Mouse (Mus musculus): ENCODE measurements at regions not wholly inside any gene's neighbourhood (a gene's known extent, or its start where the extent isn't known, plus 50 kb on each side); places are given as distances from the start of the nearest gene placed in this dataset.
A peak's percentile ranks its signal among the peaks of the same experiment; 100 is the strongest.

DNA sequence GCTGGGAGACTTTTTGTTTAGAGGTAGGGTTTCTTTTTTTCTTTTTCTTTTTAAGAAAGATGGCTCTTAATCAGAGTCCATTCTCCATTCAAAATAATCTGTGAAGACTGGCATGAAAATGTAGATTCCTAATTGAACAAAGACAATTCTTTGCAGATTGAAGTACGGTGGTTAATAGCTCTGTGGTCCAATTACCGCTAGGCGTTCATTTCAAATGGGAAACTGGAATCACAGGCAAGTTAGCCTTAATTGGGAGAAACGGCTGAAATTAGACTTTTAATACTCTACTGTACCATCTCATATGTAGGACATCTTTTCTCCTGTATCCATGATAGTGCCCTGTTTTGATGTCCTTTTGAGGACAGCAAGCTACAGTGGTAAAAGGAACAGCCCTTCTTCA, 61.2 kb downstream of the Ascl1 start:
- DNase-seq (ENCODE audit: low read depth, low spot score), result no peak

- no peak for DNase-seq (ENCODE audit: low read depth, low spot score)
Observed at GRCm38 (mm10) chr10:87419940-87420385, 73.5 kb downstream of the Ascl1 start.

GRCm38 (mm10) chr10:87419245-87419939, 74.1 kb downstream of the Ascl1 start:
- DNase-seq (ENCODE audit: low read depth, low spot score), result no peak

- no peak for DNase-seq (ENCODE audit: low read depth, low spot score)
Observed at GRCm38 (mm10) chr10:87394296-87394921, 99.1 kb downstream of the Ascl1 start.

- DNase-seq (ENCODE audit: low read depth, low spot score), result no peak
Observed at GRCm38 (mm10) chr10:87389148-87389547, 104.3 kb downstream of the Ascl1 start.

DNA sequence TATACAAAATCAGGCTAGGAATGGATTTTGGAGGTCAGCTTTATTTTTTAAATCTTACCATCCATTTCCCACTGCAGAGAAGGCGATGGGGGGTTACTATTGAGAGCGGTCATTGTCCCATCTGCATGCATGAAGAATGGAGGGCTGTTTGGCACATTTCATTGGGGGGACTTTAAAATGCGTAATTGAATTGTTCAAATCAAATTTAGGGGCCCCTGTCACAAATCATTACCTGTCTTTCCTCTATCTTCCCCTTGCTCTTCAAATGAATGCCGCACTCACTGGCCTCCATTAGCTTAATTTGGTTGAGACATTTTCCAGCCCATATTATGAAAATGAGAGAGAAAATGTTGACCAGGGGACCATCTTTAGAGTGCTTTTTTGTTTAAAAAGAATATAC, 108.2 kb downstream of the Ascl1 start:
- no peak for DNase-seq (ENCODE audit: low read depth, low spot score)

DNA sequence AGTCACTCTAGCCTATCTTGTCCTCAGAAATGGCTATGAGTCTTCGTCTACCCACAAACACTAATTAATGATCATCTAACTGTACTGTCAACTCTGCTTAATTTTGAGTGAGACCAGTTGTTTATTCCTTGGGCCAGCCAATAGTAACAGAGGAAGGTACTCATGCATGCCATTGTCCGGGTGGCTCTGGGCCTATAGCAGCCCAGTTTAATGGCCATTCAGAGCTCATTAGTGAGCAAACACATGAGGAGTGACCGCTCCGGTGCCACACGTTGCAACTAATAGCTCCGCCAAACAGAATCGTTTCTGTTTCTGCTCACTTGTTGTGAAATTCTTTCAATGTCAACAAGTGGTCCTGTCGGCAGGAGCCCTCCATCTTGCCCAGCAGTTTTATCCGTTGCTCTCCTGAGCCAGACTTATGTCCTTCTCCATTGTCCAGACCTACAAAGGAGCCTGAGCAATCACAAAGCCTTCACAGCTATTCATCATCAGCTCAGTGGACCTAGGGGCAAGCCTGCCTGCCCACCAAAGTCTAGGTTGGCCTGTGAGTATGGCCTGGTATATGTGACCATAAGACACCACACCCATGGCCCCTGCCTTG, 108.8 kb downstream of the Ascl1 start:
- DNase-seq (ENCODE audit: low read depth, low spot score), result peak; percentile 13

GRCm38 (mm10) chr10:87351400-87352172, 141.9 kb downstream of the Ascl1 start:
- no peak for DNase-seq (ENCODE audit: low read depth, low spot score)

- DNase-seq (ENCODE audit: low read depth, low spot score), result no peak
Observed at GRCm38 (mm10) chr10:87351079-87351399, 142.4 kb downstream of the Ascl1 start.

GRCm38 (mm10) chr10:87335176-87335575, 158.3 kb downstream of the Ascl1 start:
- DNase-seq (ENCODE audit: low read depth, low spot score), result no peak

DNA sequence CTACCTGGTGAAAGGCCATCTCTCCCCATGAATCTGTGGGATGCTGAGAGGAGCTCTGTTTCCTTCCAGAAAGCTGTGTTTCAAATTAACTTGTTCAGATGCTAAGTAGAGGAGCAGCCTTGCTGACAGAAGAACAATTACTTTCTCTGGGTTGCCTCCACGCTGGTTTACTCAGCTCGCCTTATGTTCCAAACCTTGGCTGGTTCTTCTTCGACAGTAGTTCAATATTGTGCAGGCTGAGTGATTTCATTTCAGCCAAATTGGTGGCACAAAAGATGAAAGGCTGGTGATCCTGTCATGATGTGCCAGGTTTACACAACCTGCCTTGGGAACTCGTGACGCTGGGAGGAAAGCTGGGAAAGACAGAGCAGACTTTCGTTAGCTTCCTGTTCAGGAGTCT, 160.1 kb downstream of the Ascl1 start:
- no peak for DNase-seq (ENCODE audit: low read depth, low spot score)

GRCm38 (mm10) chr10:87329471-87329870, 164.0 kb downstream of the Ascl1 start:
- no peak for DNase-seq (ENCODE audit: low read depth, low spot score)

- no peak for DNase-seq (ENCODE audit: low read depth, low spot score)
Observed at GRCm38 (mm10) chr10:87325769-87326168, 167.7 kb downstream of the Ascl1 start.

DNA sequence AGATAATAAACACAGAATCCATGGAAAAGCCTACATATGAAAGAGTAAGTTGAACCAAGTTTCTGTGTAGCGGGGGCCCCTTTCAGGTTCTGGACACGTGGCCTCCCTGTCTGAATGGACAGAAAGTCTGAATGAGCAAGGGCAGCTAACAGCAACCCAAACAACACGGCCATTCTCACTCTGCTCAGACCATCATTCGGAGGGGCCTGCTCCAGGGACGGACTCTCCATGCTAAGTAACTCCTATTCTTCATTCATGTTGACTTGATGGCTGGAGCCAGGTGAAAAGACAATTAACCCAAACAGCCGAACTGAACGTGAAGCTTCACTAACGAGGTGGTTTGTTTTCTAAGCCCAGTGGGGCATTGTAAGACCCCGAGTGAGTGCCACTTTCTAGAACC, 168.3 kb downstream of the Ascl1 start:
- DNase-seq (ENCODE audit: low read depth, low spot score), result no peak

DNA sequence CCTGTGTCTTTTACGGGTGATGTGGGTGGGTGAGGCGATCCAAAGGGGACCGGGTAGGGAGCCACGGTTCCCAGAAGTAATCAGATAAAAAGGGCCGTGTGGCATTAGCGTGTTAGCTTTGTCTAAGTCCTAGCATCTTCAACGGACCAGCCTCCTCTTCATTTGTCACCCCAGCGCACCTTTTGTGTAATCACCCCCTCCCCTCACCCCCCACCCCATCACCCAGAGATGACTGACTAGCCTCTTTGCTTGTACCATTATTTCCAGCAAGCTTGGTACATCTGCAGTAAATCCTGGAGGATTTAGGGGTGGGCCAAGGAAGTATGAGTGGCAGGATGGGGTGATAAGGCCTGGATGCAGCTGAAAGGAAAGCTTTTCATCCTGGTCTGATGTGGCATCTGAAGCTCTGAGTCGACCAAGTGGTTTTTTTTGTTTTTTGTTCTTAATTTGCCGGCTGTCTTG, 183.8 kb downstream of the Ascl1 start:
- no peak for DNase-seq (ENCODE audit: low read depth, low spot score)

DNA sequence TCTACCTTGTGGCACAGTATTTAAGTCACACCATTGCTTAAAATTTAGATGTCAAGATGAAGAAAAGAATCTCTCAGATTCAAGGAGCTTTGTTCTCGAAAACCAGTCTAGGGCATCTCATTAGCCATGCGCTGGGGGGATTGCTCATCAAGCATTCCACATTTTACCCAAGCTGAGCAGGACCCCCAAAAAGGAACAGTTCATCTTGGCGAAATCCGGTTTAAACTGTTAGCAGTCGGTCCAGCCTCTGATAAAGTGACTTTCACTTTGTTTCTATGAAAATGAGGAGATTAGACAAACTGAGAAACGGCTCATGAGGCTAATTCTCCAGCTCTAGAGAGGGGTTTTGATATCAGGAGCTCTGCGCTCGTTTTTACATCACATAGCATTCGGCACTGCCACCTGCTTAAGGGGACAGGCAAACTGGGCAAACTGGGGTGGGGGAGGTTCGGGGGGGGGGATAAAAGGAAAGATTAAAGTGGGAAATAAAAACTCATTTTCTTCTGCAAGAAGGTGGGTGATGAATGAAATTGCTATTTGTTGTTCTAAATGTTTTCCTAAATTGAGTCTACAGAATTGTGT, 184.6 kb downstream of the Ascl1 start:
- no peak for DNase-seq (ENCODE audit: low read depth, low spot score)

- DNase-seq (ENCODE audit: low read depth, low spot score), result no peak
Observed at GRCm38 (mm10) chr10:87297166-87297565, 196.3 kb downstream of the Ascl1 start.

DNA sequence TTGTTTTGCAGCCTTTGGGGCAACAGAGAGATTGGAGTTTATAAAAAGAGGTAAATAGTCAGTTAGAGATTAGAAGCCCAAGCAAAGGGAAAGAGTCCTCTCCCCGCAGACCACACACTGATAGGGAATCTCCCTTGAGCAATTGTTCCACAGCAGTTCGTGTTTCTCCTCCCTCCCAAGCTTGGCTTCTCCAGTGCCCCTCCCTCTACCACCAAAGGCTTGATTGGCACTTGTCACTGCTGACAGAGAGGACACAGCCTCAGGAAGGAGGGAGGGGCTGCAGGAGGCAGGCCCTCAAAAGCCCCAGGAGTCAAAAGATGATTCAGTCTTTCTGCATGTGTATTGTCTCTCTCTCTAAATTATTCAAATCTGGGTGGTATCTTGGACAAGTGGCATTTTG, 200.1 kb downstream of the Ascl1 start:
- DNase-seq (ENCODE audit: low read depth, low spot score), result no peak

GRCm38 (mm10) chr10:87286831-87287230, 206.6 kb downstream of the Ascl1 start:
- DNase-seq (ENCODE audit: low read depth, low spot score), result no peak

GRCm38 (mm10) chr10:87284296-87284695, 209.2 kb downstream of the Ascl1 start:
- no peak for DNase-seq (ENCODE audit: low read depth, low spot score)

Data from retina, adult 2 months (tissue).